Mouse (Mus musculus): ENCODE measurements around the gene Cep104. TPM values are rescaled to one million over a fixed set of nuclear protein-coding genes. Genes with fewer than 3 reads are reported as not detected.
A peak's percentile ranks its signal among the peaks of the same experiment; 100 is the strongest.

Cep104 gene
- polyA plus RNA-seq, 1 experiment = 21.2 TPM

DNA sequence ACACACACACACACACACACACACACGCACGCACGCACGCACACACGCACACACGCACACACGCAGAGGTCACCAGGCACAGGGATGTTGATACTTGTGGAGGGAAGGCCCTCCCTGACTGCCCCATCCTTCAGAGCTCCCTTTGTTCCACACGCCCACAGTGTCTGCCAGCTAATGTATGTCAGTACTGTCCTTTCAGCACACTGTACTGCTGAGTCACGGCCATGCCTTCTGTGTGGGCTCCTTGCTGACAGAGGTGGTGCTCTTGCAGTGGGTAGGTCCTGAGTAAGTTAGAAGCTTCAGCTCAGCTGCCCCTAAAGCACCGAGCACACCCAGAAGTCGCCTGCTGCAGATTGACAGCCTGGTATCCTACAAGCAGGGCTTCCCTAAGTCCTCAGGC is 5.5 kb downstream of the Cep104 start:
- peak in 1 of 2 experiments; percentile 37 for DNase-seq (ENCODE audit: extremely low spot score in 1 of 2, low spot score in 1 of 2)

DNA sequence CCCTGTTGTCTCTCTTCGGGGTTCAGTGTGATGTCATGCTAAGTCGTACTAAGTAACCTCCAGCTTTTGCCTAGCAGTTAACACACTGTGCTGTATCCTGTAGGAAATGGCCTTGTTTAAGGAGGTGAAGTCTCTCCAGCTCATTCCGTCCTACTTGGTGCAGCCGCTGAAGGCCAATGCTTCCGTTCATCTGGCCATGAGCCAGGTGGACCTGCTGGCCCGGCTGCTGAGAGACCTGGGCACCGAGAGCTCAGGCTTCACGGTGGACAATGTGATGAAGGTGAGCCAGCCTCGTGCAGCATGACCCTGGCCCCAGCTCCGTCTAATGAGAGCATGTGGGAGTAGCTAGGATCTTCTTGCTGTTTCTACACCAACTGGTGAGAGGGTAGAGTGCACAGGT is 17.7 kb downstream of the Cep104 start:
- no peak for DNase-seq (ENCODE audit: extremely low spot score in 1 of 2, low spot score in 1 of 2)

DNA sequence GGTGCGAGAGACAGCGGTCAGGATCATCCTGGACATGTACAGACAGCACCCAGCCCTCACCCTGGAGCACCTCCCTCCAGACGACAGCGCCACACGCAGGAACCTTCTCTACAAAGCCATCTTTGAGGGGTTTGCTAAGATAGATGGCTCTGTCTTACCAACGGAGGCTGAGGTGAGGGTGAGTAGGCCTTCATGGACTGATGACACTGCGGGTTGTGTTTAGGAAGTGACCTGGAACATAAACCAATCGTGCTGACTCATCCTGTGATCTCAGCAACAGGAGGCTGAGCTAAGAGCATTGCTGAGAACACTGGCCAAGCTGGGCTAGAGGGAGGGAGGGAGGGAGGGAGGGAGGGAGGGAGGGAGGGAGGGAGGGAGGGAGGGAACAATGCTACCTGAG is 18.5 kb downstream of the Cep104 start:
- no peak for DNase-seq (ENCODE audit: extremely low spot score in 1 of 2, low spot score in 1 of 2)

DNA sequence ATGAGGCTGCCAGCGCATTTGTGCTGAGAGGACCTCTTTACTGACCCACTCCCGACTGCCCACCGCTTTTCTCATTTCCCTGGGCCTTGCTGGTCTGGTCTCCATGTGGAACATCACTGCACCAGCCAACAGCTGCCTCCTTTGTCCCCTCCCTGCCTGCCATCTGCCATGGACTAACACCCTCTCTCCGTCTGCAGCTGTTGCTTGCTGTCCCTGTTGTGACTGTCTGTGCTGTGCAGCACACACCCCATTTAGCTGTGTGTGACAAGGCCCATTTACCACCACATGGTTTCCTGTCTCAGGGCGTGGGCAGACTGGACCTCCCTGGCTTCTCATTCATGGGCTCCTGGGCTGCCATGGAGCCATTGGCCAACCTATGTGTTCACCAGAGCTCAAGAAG is 30.5 kb downstream of the Cep104 start:
- no peak for DNase-seq (ENCODE audit: extremely low spot score in 1 of 2, low spot score in 1 of 2)

DNA sequence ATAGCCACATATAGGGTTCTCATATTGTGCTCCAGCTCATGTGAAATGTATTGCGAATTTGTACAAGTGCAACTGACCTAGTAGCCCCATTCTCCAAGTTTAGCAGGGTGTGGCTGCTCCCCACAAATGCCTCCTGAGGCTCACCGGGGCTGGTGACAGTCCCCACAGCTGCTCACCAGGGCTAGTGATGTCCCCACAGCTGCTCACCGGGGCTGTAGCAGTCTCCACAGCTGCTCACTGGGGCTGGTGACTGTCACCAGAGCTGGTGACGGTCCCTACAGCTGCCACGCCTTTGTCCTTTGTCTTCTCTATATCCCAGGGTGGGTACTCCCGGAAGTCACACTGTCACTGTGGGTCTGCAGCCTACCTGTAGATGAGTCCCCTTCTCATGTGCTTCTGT is 31.3 kb downstream of the Cep104 start:
- DNase-seq (ENCODE audit: extremely low spot score in 1 of 2, low spot score in 1 of 2) = no peak

DNA sequence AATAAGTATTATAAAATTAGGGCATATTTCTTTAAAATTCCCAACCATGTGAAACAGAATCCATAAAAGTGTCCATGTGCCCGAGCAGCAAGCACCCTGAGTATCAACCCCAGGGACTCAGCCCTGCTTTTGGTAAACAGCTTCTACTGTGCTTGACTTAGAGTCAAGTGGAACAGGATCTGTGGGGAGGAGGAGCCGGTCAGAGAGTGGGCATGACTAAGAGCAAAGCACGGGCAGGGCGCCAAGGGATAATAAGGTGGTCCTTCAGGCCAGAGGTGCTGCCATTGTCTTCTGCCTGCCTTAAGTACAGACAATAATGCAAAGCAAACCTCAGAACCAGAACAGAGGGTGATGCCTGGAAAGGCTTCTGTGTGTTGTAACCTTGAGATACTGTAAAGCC is 32.8 kb downstream of the Cep104 start:
- no peak for DNase-seq (ENCODE audit: extremely low spot score in 1 of 2, low spot score in 1 of 2)

DNA sequence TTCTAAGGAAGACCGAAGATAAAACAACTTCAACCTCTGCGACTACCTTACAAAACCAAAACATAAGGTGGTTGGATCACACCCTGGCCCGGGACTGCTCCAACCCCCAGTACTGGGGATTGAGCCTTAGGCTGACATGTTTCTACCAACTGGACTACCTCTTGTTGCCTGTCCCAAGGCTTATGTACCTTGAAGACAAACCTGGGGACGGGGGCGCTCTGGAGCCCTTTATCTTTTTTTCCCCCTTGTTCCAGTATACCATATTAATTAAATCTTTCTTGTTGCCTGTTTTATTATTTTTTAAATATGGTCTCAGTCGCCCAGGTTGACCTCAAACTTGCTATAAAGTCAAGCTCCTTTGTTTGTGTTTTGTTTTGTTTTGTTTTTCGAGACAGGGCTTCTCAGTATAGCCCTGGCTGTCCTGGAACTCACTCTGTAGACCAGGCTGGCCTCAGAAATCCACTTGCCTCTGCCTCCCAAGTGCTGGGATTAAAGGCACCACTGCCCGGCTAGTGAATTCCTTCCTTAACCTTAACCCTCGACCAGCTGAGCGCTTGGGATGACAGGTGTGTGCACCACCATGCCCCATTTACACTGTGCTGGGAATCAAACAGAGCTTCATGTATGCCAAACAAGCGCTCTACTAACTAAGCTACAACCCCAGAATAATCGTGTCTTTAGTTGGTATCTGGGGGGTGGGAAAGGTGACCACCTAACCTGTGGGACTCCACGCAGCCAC is 36.1 kb downstream of the Cep104 start:
- DNase-seq (ENCODE audit: extremely low spot score in 1 of 2, low spot score in 1 of 2) = no peak

DNA sequence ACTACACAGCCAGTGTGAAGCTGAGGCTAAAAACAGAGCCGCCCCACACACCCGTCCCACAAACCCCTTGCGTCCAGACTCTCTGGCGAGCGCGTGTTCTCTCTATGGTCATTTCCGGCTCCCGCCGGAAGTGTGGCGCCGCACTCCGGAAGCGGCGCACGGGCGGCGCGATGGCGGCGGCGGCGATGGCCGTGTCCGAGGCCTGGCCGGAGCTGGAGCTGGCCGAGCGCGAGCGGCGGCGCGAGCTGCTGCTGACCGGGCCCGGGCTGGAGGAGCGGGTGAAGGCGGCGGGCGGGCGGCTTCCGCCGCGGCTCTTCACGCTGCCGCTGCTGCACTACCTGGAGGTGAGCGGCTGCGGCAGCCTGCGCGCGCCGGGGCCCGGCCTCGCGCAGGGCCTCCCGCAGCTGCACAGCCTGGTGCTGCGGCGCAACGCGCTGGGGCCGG is 36.7 kb downstream of the Cep104 start, which contains the start of gene Lrrc47:
TSS of gene Lrrc47 (plus strand) at position 86 of the 444 bp plus-strand sequence.
- peak; percentile 49 to 88 for DNase-seq (ENCODE audit: extremely low spot score in 1 of 2, low spot score in 1 of 2)

DNA sequence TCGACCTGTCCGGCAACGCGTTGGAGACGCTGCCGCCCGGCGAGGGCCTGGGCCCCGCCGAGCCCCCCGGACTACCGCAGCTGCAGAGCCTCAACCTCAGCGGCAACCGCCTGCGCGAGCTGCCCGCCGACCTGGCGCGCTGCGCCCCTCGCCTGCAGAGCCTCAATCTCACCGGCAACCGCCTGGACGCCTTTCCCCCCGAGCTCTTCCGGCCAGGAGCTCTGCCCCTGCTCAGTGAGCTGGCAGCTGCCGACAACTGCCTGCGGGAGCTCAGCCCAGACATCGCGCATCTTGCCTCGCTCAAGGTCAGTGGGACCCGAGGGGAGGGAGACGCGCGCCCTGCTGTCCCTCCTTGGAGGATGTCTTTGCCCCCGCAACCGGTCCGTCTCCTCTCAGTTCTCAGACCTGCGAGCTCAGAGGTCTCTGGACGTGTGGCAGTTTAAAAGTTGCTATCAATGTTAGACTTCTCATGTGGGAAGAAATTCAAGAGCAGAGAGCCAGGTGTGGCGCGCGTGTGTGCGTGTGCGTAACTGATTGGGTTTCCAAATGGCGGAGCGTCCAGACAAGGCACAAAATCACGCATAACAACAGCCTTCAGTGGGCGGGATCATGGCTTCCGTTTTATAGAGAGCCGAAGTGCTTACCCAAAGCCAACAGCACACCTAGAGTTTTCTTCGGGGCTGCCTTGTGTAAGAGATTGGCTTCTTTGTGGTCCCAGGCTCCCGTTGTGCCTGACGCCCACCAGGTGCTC is 37.3 kb downstream of the Cep104 start:
- DNase-seq (ENCODE audit: extremely low spot score in 1 of 2, low spot score in 1 of 2) = no peak

DNA sequence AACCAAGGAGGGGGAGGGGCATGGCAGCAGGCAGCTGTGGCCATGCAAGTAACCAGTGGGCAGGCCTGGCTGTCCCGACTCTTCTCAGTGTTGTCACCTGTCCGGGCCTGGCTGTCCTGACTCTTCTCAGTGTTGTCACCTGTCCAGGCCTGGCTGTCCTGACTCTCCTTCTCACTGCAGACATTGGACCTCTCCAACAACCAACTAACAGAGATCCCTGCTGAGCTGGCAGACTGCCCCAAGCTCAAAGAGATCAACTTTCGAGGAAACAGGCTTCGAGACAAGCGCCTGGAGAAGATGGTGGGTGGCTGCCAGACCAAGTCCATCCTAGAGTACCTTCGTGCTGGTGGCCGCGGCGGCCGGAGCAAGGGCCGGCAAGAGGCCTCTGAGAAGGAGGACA is 40.5 kb downstream of the Cep104 start:
- DNase-seq (ENCODE audit: extremely low spot score in 1 of 2, low spot score in 1 of 2) = no peak

DNA sequence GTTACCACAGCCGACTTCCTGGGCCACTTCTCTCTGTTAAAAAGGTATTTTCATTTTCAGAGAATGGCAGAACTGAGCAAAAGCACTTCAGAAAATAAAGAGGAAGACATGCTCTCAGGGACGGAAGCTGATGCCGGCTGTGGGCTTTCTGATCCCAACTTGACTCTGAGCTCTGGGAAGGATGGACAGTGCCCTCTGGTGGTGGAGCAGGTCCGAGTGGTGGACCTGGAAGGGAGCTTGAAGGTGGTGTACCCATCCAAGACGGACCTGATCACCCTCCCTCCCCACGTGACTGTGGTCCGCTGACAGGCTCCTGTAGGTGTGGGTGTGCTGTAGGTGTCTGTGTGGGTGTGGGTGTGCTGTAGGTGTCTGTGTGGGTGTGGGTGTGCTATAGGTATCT is 44.6 kb downstream of the Cep104 start:
- no peak for DNase-seq (ENCODE audit: extremely low spot score in 1 of 2, low spot score in 1 of 2)

DNA sequence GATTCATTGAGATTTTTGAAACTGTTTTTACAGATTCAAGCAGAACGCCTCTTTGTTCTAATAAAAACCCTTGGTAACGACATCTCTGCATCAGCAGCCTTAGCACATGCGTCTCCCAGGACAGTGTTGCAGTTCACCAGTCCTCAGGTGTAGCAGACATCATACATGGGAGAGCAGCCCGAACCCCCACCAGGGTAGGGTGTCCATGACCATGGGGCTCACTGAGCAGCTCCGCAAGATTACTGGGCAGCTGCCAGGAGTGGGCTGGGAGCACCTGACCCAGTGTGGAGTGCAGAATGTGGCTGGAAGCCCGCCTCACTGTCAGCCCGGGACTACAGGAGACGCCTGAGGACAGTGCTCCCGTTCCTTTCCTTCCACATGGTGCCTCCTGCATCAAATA is 46.4 kb downstream of the Cep104 start:
- no peak for DNase-seq (ENCODE audit: extremely low spot score in 1 of 2, low spot score in 1 of 2)

DNA sequence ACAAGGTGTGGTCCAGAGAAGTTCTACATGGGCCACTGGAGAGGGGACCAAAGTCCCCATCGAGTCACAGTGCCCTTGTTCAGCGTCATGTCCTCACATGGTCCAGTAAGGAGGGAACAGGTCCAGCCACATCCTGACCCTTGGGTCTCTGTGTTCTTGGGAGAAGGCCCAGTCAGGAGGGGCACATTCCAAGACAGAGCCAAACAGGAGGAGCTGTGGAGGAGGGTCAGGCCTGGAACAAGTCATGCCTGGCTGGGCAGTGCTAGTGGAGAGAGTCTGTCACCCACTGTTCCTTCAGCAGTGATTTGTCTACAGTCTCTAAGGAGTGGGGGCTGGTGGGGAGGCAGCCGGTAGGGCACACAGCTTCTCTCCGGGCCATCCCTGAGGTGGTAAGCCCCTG is 47.4 kb downstream of the Cep104 start:
- DNase-seq (ENCODE audit: extremely low spot score in 1 of 2, low spot score in 1 of 2) = no peak

DNA sequence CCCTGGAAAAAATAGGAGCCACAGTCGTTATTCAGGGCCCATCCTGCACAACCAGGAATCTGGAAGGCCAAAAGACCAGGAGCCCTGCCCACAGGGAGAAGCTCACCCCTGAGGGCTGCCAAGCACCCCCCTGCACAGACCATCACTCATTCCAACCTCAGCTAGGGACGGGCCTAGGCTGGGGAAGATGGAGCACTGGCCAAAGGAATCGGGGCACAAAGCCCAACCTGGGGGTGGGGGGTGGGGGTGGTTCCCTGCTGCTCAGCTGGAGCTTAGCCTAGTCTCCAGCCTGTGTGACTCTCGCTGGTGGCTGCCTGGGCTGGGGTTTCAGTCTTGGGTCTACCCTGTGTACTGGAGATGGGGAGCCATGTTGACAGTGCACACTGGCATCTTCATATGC is 47.9 kb downstream of the Cep104 start:
- DNase-seq (ENCODE audit: extremely low spot score in 1 of 2, low spot score in 1 of 2) = no peak

DNA sequence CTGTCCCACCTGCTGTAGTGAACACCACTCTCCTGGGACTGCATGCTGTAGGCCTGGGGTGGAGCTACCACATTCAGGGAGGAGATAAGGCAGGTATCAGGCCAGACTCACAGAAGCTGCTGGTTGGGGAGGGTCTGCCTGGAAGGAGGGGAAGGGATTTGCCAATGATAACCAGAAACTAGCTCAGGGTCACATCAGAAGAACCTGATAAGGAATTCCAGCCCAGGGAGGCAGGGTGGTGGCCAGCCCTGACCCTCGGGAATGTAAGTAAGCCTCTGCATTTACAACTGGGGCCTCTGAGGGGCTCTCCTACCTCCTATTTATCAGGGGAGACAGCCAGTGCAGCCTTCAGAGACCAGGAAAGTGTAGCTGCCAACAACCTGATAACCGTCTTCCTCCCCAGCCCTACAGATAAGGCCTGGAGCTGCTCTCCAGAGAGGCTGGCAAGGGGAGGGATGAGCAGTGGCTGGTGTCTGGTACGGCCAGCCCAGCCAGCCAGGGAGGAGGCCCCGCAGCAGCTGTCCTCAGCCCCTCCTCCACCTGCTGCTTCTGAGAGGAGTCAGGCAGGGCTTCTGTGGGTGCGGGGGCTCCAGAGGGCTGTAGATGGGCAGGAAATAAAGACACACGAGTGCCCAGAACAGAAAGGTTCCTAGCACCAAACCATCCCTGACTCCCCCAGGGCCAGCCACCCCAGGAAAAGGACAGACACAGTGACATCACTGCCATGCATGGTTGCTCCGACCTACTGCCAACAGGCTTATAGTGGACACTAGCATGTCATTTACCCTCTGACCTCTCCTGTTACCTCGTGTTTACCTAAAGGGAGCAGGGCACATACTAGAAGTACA is 49.0 kb downstream of the Cep104 start:
- DNase-seq (ENCODE audit: extremely low spot score in 1 of 2, low spot score in 1 of 2) = no peak

DNA sequence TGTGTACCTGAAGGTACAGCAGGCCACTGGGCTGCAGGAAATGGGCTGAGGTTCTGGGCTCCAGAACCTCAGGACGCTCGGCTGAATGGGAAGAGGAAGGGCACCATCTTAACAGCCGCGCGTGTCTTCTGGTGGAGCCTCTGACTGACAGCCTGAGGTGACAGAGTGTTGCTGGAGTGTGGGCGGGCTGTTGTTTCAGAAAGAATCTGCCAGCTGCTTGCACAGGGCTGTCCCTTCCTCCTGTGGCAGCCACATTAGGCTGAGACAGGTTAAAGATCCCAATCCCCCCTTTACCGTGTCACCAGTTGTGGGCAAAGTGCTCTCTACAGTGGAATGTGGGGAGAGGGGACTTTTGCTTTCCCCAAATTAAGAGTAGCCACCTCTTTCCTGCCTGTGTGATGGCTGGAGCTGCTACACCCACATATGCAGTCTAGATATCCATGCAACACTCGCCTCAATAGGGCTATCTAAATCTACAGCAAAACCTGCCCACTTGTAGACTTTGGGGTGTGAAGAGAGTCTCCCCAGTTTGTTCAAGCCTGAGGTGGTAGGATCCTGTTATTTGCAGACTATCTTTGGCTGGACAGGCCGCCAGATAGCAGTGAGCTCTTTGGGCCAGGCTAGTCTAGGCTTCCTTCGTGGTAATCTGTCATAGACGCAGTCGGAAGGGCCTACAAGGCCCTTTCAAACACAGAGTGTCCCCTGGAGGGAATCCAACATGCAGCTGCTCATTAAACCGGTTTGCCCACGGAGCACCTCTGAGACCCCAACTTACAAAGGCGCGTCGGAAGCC is 49.9 kb downstream of the Cep104 start:
- DNase-seq (ENCODE audit: extremely low spot score in 1 of 2, low spot score in 1 of 2) = peak in 1 of 2 experiments; percentile 59

DNA sequence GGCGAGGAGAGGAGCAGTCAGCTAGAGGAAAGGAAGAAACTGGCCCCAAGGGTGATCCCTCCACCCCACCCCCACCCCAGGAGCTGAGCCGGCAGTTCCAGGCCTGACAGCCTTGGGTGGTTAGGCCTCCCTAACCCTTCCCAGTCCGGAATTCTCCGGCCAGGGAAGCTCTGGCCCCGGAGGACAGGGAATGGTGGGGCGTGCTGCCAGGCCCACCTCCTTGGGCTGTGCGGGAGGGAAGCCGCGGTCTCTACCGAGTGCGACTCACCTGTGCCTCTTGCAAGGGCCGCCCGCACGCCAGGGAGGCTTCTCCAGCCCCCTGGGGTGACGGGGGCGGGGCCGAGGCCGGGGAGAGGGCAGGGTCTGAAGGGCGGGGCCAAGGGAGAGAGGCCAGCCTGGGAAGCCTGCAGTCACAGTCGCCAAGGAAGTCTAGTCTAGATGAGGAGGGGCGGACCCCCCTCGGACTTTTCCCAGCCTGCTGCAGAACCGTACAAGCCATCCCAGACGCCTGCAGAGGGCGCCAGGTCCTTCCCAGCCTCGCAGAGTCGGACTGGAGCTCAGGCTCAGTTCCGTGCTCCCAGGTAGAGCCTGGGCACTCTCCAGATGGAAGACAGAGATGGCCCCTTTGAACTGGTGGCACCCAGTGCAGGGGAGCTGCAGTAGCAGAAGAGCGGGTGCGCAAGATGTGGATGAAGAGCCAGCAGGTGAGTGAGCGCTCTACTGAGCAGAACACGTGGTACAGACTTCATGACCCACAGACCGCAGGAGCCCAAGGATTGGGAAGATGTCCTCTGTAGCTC is 50.8 kb downstream of the Cep104 start, which contains the start of gene Smim1:
TSS of gene Smim1 (minus strand) at position 590 of the 800 bp plus-strand sequence.
- peak; percentile 51 to 77 for DNase-seq (ENCODE audit: extremely low spot score in 1 of 2, low spot score in 1 of 2)

DNA sequence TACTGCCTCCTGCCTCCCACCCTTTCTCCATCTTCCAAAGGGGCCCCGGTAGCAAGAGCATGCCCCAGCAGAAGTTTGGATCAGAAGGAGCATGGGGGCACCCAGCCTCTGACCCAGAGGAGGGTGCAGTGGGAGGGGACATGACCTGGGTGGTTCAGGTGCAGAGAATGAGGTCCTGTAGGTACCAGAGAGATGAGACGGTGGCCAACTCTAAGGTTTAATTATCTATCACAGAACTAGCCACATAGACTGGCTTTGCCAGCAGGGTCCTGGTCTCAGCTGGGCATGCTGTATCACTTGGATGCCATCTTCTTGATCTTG is 51.4 kb downstream of the Cep104 start:
- DNase-seq (ENCODE audit: extremely low spot score in 1 of 2, low spot score in 1 of 2) = no peak

DNA sequence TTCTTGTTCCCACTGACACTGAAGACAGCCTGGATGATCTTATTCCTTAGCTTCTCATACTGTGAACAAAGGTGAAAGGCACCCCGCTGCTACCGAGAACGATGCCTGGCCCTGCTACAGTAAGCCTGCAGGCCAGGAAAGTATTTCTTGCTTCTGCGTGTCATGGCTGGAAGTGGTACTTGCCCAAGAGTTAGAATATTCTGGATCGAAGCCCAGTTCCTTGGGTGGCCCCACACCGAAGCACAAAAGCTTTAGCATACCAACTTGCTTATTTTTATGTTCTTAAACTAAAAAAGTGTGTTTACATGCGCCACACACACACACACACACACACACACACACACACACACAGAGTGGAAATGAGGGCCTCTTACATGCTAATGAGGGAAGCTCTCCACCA is 53.1 kb downstream of the Cep104 start:
- DNase-seq (ENCODE audit: extremely low spot score in 1 of 2, low spot score in 1 of 2) = no peak

DNA sequence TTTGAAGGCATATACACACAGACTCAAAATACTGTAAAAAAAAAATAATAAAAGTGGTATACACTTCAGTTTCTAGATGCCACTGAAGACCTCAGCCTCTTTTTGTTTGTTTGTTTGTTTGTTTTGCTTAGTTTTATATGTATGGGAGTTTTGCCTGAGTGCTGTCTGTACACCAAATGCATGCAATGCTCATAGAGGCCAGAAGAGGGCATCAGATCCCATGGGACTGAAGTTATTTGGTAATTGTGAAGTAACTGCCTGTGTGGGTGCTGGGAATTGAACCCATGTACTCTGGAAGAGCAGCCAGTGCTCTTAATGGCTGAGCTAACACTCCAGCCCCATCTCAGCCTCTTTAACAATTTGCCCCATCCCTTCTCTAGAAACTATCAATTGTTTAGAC is 53.7 kb downstream of the Cep104 start:
- DNase-seq (ENCODE audit: extremely low spot score in 1 of 2, low spot score in 1 of 2) = no peak

Measured in frontal cortex, adult 2 months (tissue).